In genomic region chr13:29724855-29725254, GRCm38 (mm10) we compare ENCODE assay signal across 18 mouse cellular contexts.
"Had no signal": no experiment of that assay in that cellular context is flagged by ENCODE, and none has a peak within 500 bp of the region (broad histone marks: within the 10 kb centered on the region; RNA-seq: fewer than 3 reads in every experiment).

No protein-coding gene starts in this region.

- H3K4me3 ChIP-seq: layer of hippocampus, adult 2 months; liver, embryonic 13.5 days; midbrain, embryonic 12.5 days; neural tube, embryonic 13.5 days had no signal

- DNase-seq: kidney, adult 18-20 months; kidney, postnatal 25 days; layer of hippocampus, adult 9-11 months; liver, embryonic 13.5 days; lung, adult 2 months; lung, postnatal 14 days; lung, postnatal 4 days; right cerebral cortex, adult 18-20 months; right cerebral cortex, postnatal 14 days; right cerebral cortex, postnatal 4 days; thymus, adult 2 months; thymus, postnatal 14 days; thymus, postnatal 4 days had no signal

- H3K36me3 ChIP-seq: liver, embryonic 13.5 days; midbrain, embryonic 12.5 days; neural tube, embryonic 13.5 days had no signal

- H3K9me3 ChIP-seq: liver, embryonic 13.5 days; midbrain, embryonic 12.5 days; neural tube, embryonic 13.5 days had no signal

- H3K4me1 ChIP-seq: liver, embryonic 13.5 days; midbrain, embryonic 12.5 days; neural tube, embryonic 13.5 days had no signal

- H3K4me2 ChIP-seq: liver, embryonic 13.5 days; midbrain, embryonic 12.5 days; neural tube, embryonic 13.5 days had no signal

- H3K27ac ChIP-seq: kidney, postnatal 0 days; layer of hippocampus, adult 2 months; liver, embryonic 13.5 days; midbrain, embryonic 12.5 days; neural tube, embryonic 13.5 days; stomach, postnatal 0 days had no signal

- H3K27me3 ChIP-seq: liver, embryonic 13.5 days; midbrain, embryonic 12.5 days; neural tube, embryonic 13.5 days had no signal

- H3K9ac ChIP-seq: liver, embryonic 13.5 days; midbrain, embryonic 12.5 days; neural tube, embryonic 13.5 days had no signal
